In genomic region chr11:77488771-77489581, GRCm38 (mm10) we compare ENCODE assay signal across 2 mouse cellular contexts.
TF ChIP-seq lines count a peak whose summit lies in the region.

No protein-coding gene starts in this region.

TF ChIP-seq in CH12.LX, 34 proteins besides CTCF, POLR2A, EP300 and RAD21:
- TF ChIP-seq JUND (conservative IDR thresholded peaks at IDR 0.05; ENCODE audit: low read depth, low read length) (no peak), POLR2AphosphoS2 (IDR thresholded peaks at IDR 0.05; ENCODE audit: low read depth, low read length) (no peak), CHD1 (IDR thresholded peaks at IDR 0.05; ENCODE audit: low read depth, low read length) (no peak), MAX (IDR thresholded peaks at IDR 0.05; ENCODE audit: low read length) (0 out of 2 replicates have a peak, but pooled peaks have one; percentile 24), JUN (IDR thresholded peaks at IDR 0.05; ENCODE audit: insufficient read depth, low read depth, low read length) (no peak), ETS1 (conservative IDR thresholded peaks at IDR 0.05; ENCODE audit: low read depth, low read length) (no peak), E2F4 (IDR thresholded peaks at IDR 0.05; ENCODE audit: insufficient replicate concordance, low read depth, low read length) (no peak)

TF ChIP-seq in myocyte, 11 proteins besides CTCF, POLR2A, EP300 and RAD21:
- TF ChIP-seq MYOG (IDR thresholded peaks at IDR 0.05; ENCODE audit: control insufficient read depth in 1 of 3, insufficient read depth in 1 of 3, insufficient read length in 2 of 3, low read depth in 2 of 3): no peak
- TF ChIP-seq REST (IDR thresholded peaks at IDR 0.05; ENCODE audit: insufficient read depth, insufficient read length): peak; percentile 69
